Mouse (Mus musculus) common myeloid progenitor, adult 5-6 weeks (primary cell): ENCODE results near the gene Fibin. TPM values are rescaled to one million over a fixed set of nuclear protein-coding genes. Genes with fewer than 3 reads are reported as not detected.

Experiments used
- ATAC-seq: replicated peaks from 2 replicates; pipeline ENCODE4 v1.8.0; 2016; ENCODE audit warnings: low read depth, mild to moderate bottlenecking, moderate TSS enrichment, inconsistent platforms; ENCODE audit not compliant: poor library complexity, severe bottlenecking
- total RNA-seq: library from RNA; stranded (forward); fragments of 200-1000, 187-1606 nt; gene quantifications from 2 replicates; pipeline ENCODE4 v1.2.3, GENCODE M21; 2017

Fibin gene
- not detected in 2 replicates for total RNA-seq

GRCm38 (mm10) chr2:110362432-110363283 lies at the start of gene Fibin:
Gene Fibin, minus strand, starts transcription at chr2:110363183.
- ATAC-seq = no peak

- no peak for ATAC-seq
Observed at GRCm38 (mm10) chr2:110411428-110411827, 48.4 kb upstream of the Fibin start.

GRCm38 (mm10) chr2:110408757-110409156 lies 45.8 kb upstream of the Fibin start:
- no peak for ATAC-seq

GRCm38 (mm10) chr2:110392714-110393336 lies 29.8 kb upstream of the Fibin start:
- ATAC-seq = no peak

GRCm38 (mm10) chr2:110390736-110391409 lies 27.9 kb upstream of the Fibin start:
- no peak for ATAC-seq

- ATAC-seq = no peak
Observed at GRCm38 (mm10) chr2:110379811-110380210, 16.8 kb upstream of the Fibin start.

GRCm38 (mm10) chr2:110376660-110377059 lies 13.7 kb upstream of the Fibin start:
- no peak for ATAC-seq

- ATAC-seq = no peak
Observed at GRCm38 (mm10) chr2:110375475-110375874, 12.5 kb upstream of the Fibin start.

GRCm38 (mm10) chr2:110373186-110373585 lies 10.2 kb upstream of the Fibin start:
- ATAC-seq = no peak

GRCm38 (mm10) chr2:110367382-110367887 lies 4.5 kb upstream of the Fibin start:
- ATAC-seq = no peak

GRCm38 (mm10) chr2:110365401-110365800 lies 2.4 kb upstream of the Fibin start:
- no peak for ATAC-seq

- no peak for ATAC-seq
Observed at GRCm38 (mm10) chr2:110363855-110364254, 872 bp upstream of the Fibin start.

- no peak for ATAC-seq
Observed at GRCm38 (mm10) chr2:110353302-110353970, 9.5 kb downstream of the Fibin start.

- ATAC-seq = no peak
Observed at GRCm38 (mm10) chr2:110351843-110352251, 11.1 kb downstream of the Fibin start.

GRCm38 (mm10) chr2:110351406-110351805 lies 11.6 kb downstream of the Fibin start:
- ATAC-seq = no peak

- no peak for ATAC-seq
Observed at GRCm38 (mm10) chr2:110328953-110329352, 34.0 kb downstream of the Fibin start.

- no peak for ATAC-seq
Observed at GRCm38 (mm10) chr2:110319949-110320348, 43.0 kb downstream of the Fibin start.

GRCm38 (mm10) chr2:110319266-110319665 lies 43.7 kb downstream of the Fibin start:
- ATAC-seq = no peak

GRCm38 (mm10) chr2:110318719-110319118 lies 44.3 kb downstream of the Fibin start:
- ATAC-seq = no peak
